Comparison of ENCODE assay signal across 8 mouse cellular contexts in genomic region chr1:185329851-185330250, GRCm38 (mm10). TPM values are rescaled to one million over a fixed set of nuclear protein-coding genes. Genes with fewer than 3 reads are reported as not detected.
A peak's percentile ranks its signal among the peaks of the same experiment; 100 is the strongest.
DNase-seq lines count a peak whose midpoint lies in the region; ATAC-seq and TF ChIP-seq lines count a peak whose summit lies in the region.

No protein-coding gene starts in this region.

- ATAC-seq in heart, embryonic 13.5 days (ENCODE audit: extremely low read depth, insufficient number of reproducible peaks, low FRiP score, low TSS enrichment): no peak
- no peak for ATAC-seq in forebrain, postnatal 0 days
- ATAC-seq in liver, postnatal 0 days: no peak

- H3K4me3 ChIP-seq in heart, embryonic 13.5 days: peak overlapping the region; percentile 98
- peak overlapping the region; percentile 95 for H3K4me3 ChIP-seq in E14TG2a.4 (replicated peaks; ENCODE audit: low read length)
- H3K4me3 ChIP-seq in forebrain, postnatal 0 days (ENCODE audit: low read depth, low read length): no peak overlapping the region
- no peak overlapping the region for H3K4me3 ChIP-seq in liver, postnatal 0 days (ENCODE audit: low read depth, low read length)

- H3K27ac ChIP-seq in heart, embryonic 13.5 days (replicated peaks): no peak overlapping the region
- no peak overlapping the region for H3K27ac ChIP-seq in forebrain, postnatal 0 days (ENCODE audit: low read depth, low read length)
- peak overlapping the region; percentile 87; the same call in 1 of the 2 replicates for H3K27ac ChIP-seq in liver, postnatal 0 days (ENCODE audit: low read depth)

- H3K27me3 ChIP-seq in heart, embryonic 13.5 days (replicated peaks): no peaks in the 10 kb centered on the region
- H3K27me3 ChIP-seq in E14TG2a.4 (ENCODE audit: insufficient read depth, low read length): no peaks in the 10 kb centered on the region
- no peaks in the 10 kb centered on the region for H3K27me3 ChIP-seq in forebrain, postnatal 0 days (ENCODE audit: insufficient read depth, low read length)
- H3K27me3 ChIP-seq in liver, postnatal 0 days (ENCODE audit: insufficient read depth, low read length): no peaks in the 10 kb centered on the region

- H3K4me2 ChIP-seq in heart, embryonic 13.5 days: peak overlapping the region; percentile 83
- peak overlapping the region; percentile 76 for H3K4me2 ChIP-seq in forebrain, postnatal 0 days (ENCODE audit: low read depth)
- H3K4me2 ChIP-seq in liver, postnatal 0 days (ENCODE audit: low read depth, low read length): peak overlapping the region; percentile 92; the same call in 1 of the 2 replicates

- 91% methylated on average over 8 of the region's 8 CpGs for WGBS in heart, embryonic 13.5 days
- 92% methylated on average over 8 of the region's 8 CpGs for WGBS in forebrain, postnatal 0 days
- WGBS in liver, postnatal 0 days (ENCODE audit: insufficient replicate concordance): 87% methylated on average over 8 of the region's 8 CpGs

- no peak for DNase-seq in heart, adult 8-10 months (ENCODE audit: low spot score)
- DNase-seq in forebrain, postnatal 0 days: no peak
- no peak for DNase-seq in liver, postnatal 0 days
- no peak for DNase-seq in c-Kit-positive CD71-positive TER-119-positive erythroid progenitor cells, embryonic 14.5 days (ENCODE audit: low spot score)
- DNase-seq in layer of hippocampus, adult 9-11 months: no peak
- no peak for DNase-seq in B cell, adult 2 months

- peaks cover 38% of the 10 kb centered on the region for H3K4me1 ChIP-seq in heart, embryonic 13.5 days
- H3K4me1 ChIP-seq in E14TG2a.4 (replicated peaks; ENCODE audit: low read depth, low read length): peaks cover 42% of the 10 kb centered on the region
- peaks cover 20% of the 10 kb centered on the region for H3K4me1 ChIP-seq in forebrain, postnatal 0 days (ENCODE audit: insufficient read depth)
- peaks cover 21% of the 10 kb centered on the region for H3K4me1 ChIP-seq in liver, postnatal 0 days (ENCODE audit: insufficient read depth)

- TF ChIP-seq CTCF in E14TG2a.4 (conservative IDR thresholded peaks at IDR 0.05; ENCODE audit: low read length): no peak
- TF ChIP-seq CTCF in forebrain, postnatal 0 days (IDR thresholded peaks at IDR 0.05; ENCODE audit: low read depth): no peak
- no peak for TF ChIP-seq CTCF in liver, postnatal 0 days (IDR thresholded peaks at IDR 0.05; ENCODE audit: low read depth)

- H3K9ac ChIP-seq in heart, embryonic 13.5 days: no peak overlapping the region
- no peak overlapping the region for H3K9ac ChIP-seq in forebrain, postnatal 0 days
- no peak overlapping the region for H3K9ac ChIP-seq in liver, postnatal 0 days (replicated peaks)

- H3K36me3 ChIP-seq in heart, embryonic 13.5 days: peaks cover 25% of the 10 kb centered on the region
- H3K36me3 ChIP-seq in E14TG2a.4 (ENCODE audit: insufficient read depth, low read length): peaks cover 30% of the 10 kb centered on the region
- peaks cover 16% of the 10 kb centered on the region for H3K36me3 ChIP-seq in forebrain, postnatal 0 days (ENCODE audit: insufficient read depth)
- peaks cover 15% of the 10 kb centered on the region for H3K36me3 ChIP-seq in liver, postnatal 0 days (replicated peaks; ENCODE audit: insufficient read depth, low read length)

- H3K9me3 ChIP-seq in heart, embryonic 13.5 days: no peaks in the 10 kb centered on the region
- no peaks in the 10 kb centered on the region for H3K9me3 ChIP-seq in E14TG2a.4 (ENCODE audit: low read length)
- H3K9me3 ChIP-seq in forebrain, postnatal 0 days (ENCODE audit: low read length): no peaks in the 10 kb centered on the region
- H3K9me3 ChIP-seq in liver, postnatal 0 days (ENCODE audit: low read length): no peaks in the 10 kb centered on the region

- TF ChIP-seq EP300 in liver, postnatal 0 days (IDR thresholded peaks at IDR 0.05; ENCODE audit: low read depth): no peak

RNA-seq across cellular contexts. Expression of gene Iars2, which starts 0.7 kb away (rescaled TPM):
- 32.8 and 35.6 TPM in 2 replicates for polyA plus RNA-seq in heart, embryonic 13.5 days (2015; fragmentation: Nextera tagmentation; extraction: Ambion mirVana)
- 10 to 100 TPM; 77.9 to 85.2 (median 83.3) TPM for total RNA-seq in heart, adult 8-10 months (2022)
- total RNA-seq in forebrain, postnatal 0 days (2014; rRNA removed): 36.9 and 38.1 TPM in 2 replicates
- 9.8 and 15.2 TPM in 2 replicates for polyA plus RNA-seq in forebrain, postnatal 0 days (2015; fragmentation: Nextera tagmentation; extraction: Ambion mirVana)
- polyA plus RNA-seq in liver, postnatal 0 days (2015; fragmentation: Nextera tagmentation; extraction: Ambion mirVana): 13.8 and 15.3 TPM in 2 replicates

RNA-seq across cellular contexts. Expression of gene Bpnt1, which starts 2.1 kb away (rescaled TPM):
- 25.6 and 25.7 TPM in 2 replicates for polyA plus RNA-seq in heart, embryonic 13.5 days (2015; fragmentation: Nextera tagmentation; extraction: Ambion mirVana)
- 10 to 100 TPM; 21.7 to 37.3 (median 30.3) TPM for total RNA-seq in heart, adult 8-10 months (2022)
- total RNA-seq in forebrain, postnatal 0 days (2014; rRNA removed): 72.6 and 75.0 TPM in 2 replicates
- 38.2 and 48.4 TPM in 2 replicates for polyA plus RNA-seq in forebrain, postnatal 0 days (2015; fragmentation: Nextera tagmentation; extraction: Ambion mirVana)
- polyA plus RNA-seq in liver, postnatal 0 days (2015; fragmentation: Nextera tagmentation; extraction: Ambion mirVana): 21.7 TPM in 2 replicates

RNA-seq across cellular contexts. Expression of gene Eprs, which starts 33.0 kb away (rescaled TPM):
- 106 and 112 TPM in 2 replicates for polyA plus RNA-seq in heart, embryonic 13.5 days (2015; fragmentation: Nextera tagmentation; extraction: Ambion mirVana)
- total RNA-seq in heart, adult 8-10 months (2022): 10 to 100 TPM; 75.6 to 98.6 (median 80.3) TPM
- total RNA-seq in forebrain, postnatal 0 days (2014; rRNA removed): 94.9 and 114 TPM in 2 replicates
- 109 and 121 TPM in 2 replicates for polyA plus RNA-seq in forebrain, postnatal 0 days (2015; fragmentation: Nextera tagmentation; extraction: Ambion mirVana)
- 47.4 and 55.4 TPM in 2 replicates for polyA plus RNA-seq in liver, postnatal 0 days (2015; fragmentation: Nextera tagmentation; extraction: Ambion mirVana)

Comparison
In these comparisons a context has a peak if more than half of its experiments do, and no peak if none do; other contexts are left out.
1. H3K4me3 ChIP-seq: peak in heart, embryonic 13.5 days (single experiment) and E14TG2a.4 (single experiment); none in forebrain, postnatal 0 days (single experiment) and liver, postnatal 0 days (single experiment).
2. Peak in every context shown above with its lines, with median percentiles within 50 percentile points of each other: H3K4me2 ChIP-seq.